Mouse (Mus musculus): ENCODE data around the gene Ap3m1.

- TF ChIP-seq GATA1 (IDR thresholded peaks at IDR 0.05; ENCODE audit: low read length) (no peak), TAL1 (IDR thresholded peaks at IDR 0.05; ENCODE audit: low read length) (no peak)
These were observed 34.6 kb upstream of the Ap3m1 start for GRCm38 (mm10) chr14:21086827-21087351.

Measured in erythroblast, embryonic 14.5 days (primary cell).